22 mouse cellular contexts compared by ENCODE assay signal in genomic region chr11:79915696-79916349, GRCm38 (mm10). TPM values are rescaled to one million over a fixed set of nuclear protein-coding genes. Genes with fewer than 3 reads are reported as not detected.
A peak's percentile ranks its signal among the peaks of the same experiment; 100 is the strongest.
DNase-seq lines count a peak whose midpoint lies in the region; ATAC-seq lines count a peak whose summit lies in the region.
"Had no signal": no experiment of that assay in that cellular context is flagged by ENCODE, and none has a peak within 500 bp of the region (broad histone marks: within the 10 kb centered on the region; RNA-seq: fewer than 3 reads in every experiment).

No protein-coding gene starts in this region.

- ATAC-seq in hindbrain, embryonic 14.5 days (ENCODE audit: low FRiP score), result no peak
- ATAC-seq in hindbrain, embryonic 12.5 days (ENCODE audit: low FRiP score), result no peak
- no peak; the same call in 1 of the 2 replicates for ATAC-seq in midbrain, embryonic 14.5 days (ENCODE audit: low FRiP score, low TSS enrichment)
- no peak for ATAC-seq in midbrain, embryonic 11.5 days (ENCODE audit: low FRiP score)
- ATAC-seq: CD4-positive, CD25-positive, alpha-beta regulatory T cell, adult 4 months; intestine, embryonic 16.5 days; liver, embryonic 12.5 days had no signal

- H3K36me3 ChIP-seq in hindbrain, embryonic 14.5 days (replicated peaks; ENCODE audit: control insufficient read depth, insufficient read depth), result no peaks in the 10 kb centered on the region
- H3K36me3 ChIP-seq in hindbrain, embryonic 12.5 days, result no peaks in the 10 kb centered on the region
- H3K36me3 ChIP-seq in midbrain, embryonic 14.5 days (ENCODE audit: control insufficient read depth, insufficient read depth, low read length), result no peaks in the 10 kb centered on the region
- no peaks in the 10 kb centered on the region for H3K36me3 ChIP-seq in midbrain, embryonic 11.5 days (ENCODE audit: control insufficient read depth, insufficient read depth, low read length)
- H3K36me3 ChIP-seq: G1E; limb, embryonic 12.5 days; liver, embryonic 12.5 days; midbrain, embryonic 12.5 days; neural tube, embryonic 15.5 days had no signal

- 19% methylated on average over 9 of the region's 9 CpGs for WGBS in hindbrain, embryonic 14.5 days
- 37% methylated on average over 9 of the region's 9 CpGs for WGBS in hindbrain, embryonic 12.5 days
- 24% methylated on average over 9 of the region's 9 CpGs for WGBS in midbrain, embryonic 14.5 days
- 51% methylated on average over 9 of the region's 9 CpGs for WGBS in midbrain, embryonic 11.5 days

- H3K4me3 ChIP-seq in hindbrain, embryonic 14.5 days (replicated peaks; ENCODE audit: low read length), result no peak overlapping the region
- H3K4me3 ChIP-seq in hindbrain, embryonic 12.5 days, result no peak overlapping the region
- H3K4me3 ChIP-seq in midbrain, embryonic 14.5 days (replicated peaks; ENCODE audit: low read depth, low read length), result no peak overlapping the region
- no peak overlapping the region for H3K4me3 ChIP-seq in midbrain, embryonic 11.5 days (ENCODE audit: low read depth, low read length)
- H3K4me3 ChIP-seq: left cerebral cortex, adult 2 months; limb, embryonic 12.5 days; liver, embryonic 12.5 days; midbrain, embryonic 12.5 days; neural tube, embryonic 15.5 days had no signal

- no peak overlapping the region for H3K4me2 ChIP-seq in hindbrain, embryonic 14.5 days (replicated peaks)
- H3K4me2 ChIP-seq in hindbrain, embryonic 12.5 days (replicated peaks), result no peak overlapping the region
- no peak overlapping the region for H3K4me2 ChIP-seq in midbrain, embryonic 14.5 days (ENCODE audit: low read length)
- H3K4me2 ChIP-seq in midbrain, embryonic 11.5 days, result no peak overlapping the region
- H3K4me2 ChIP-seq: limb, embryonic 12.5 days; liver, embryonic 12.5 days; midbrain, embryonic 12.5 days; neural tube, embryonic 15.5 days had no signal

- DNase-seq in adrenal gland, postnatal 14 days, result peak; percentile 21
- DNase-seq in adrenal gland, adult 2 months, result no peak
- DNase-seq in hindbrain, embryonic 14.5 days (ENCODE audit: low spot score), result peak; percentile 44
- DNase-seq in midbrain, embryonic 14.5 days, result peak; percentile 55
- DNase-seq in midbrain, embryonic 11.5 days (ENCODE audit: low spot score, missing footprints), result no peak
- DNase-seq in lung, postnatal 4 days, result peak; percentile 26 to 35
- no peak for DNase-seq in gastrocnemius, postnatal 14 days
- DNase-seq: cerebellum, adult 9-10 months; gastrocnemius, postnatal 25 days; kidney, postnatal 4 days; layer of hippocampus, adult 9-11 months; right cerebral cortex, postnatal 25 days; thymus, postnatal 36 days had no signal

- no peak overlapping the region for H3K27ac ChIP-seq in hindbrain, embryonic 14.5 days
- H3K27ac ChIP-seq in hindbrain, embryonic 12.5 days, result no peak overlapping the region
- H3K27ac ChIP-seq in midbrain, embryonic 14.5 days (replicated peaks; ENCODE audit: low read depth, low read length), result no peak overlapping the region
- no peak overlapping the region for H3K27ac ChIP-seq in midbrain, embryonic 11.5 days (ENCODE audit: low read depth, low read length)
- H3K27ac ChIP-seq: left cerebral cortex, adult 2 months; limb, embryonic 12.5 days; liver, embryonic 12.5 days; midbrain, embryonic 12.5 days; neural tube, embryonic 15.5 days had no signal

- H3K9ac ChIP-seq in hindbrain, embryonic 14.5 days, result no peak overlapping the region
- no peak overlapping the region for H3K9ac ChIP-seq in hindbrain, embryonic 12.5 days
- no peak overlapping the region for H3K9ac ChIP-seq in midbrain, embryonic 14.5 days (replicated peaks; ENCODE audit: low read length)
- H3K9ac ChIP-seq in midbrain, embryonic 11.5 days (ENCODE audit: low read length), result no peak overlapping the region
- H3K9ac ChIP-seq: limb, embryonic 12.5 days; liver, embryonic 12.5 days; midbrain, embryonic 12.5 days; neural tube, embryonic 15.5 days had no signal

- intact Hi-C loops in gastrocnemius, postnatal 14 days (cut with DNase I; ENCODE audit: low total_unique reads), result loop anchor here (10.0 kb wide), 1 partner anchor 111 kb away; no protein-coding TSS in a partner anchor

- no peaks in the 10 kb centered on the region for H3K27me3 ChIP-seq in hindbrain, embryonic 14.5 days (ENCODE audit: control insufficient read depth, insufficient read depth, low read length)
- no peaks in the 10 kb centered on the region for H3K27me3 ChIP-seq in hindbrain, embryonic 12.5 days
- no peaks in the 10 kb centered on the region for H3K27me3 ChIP-seq in midbrain, embryonic 14.5 days (ENCODE audit: control insufficient read depth, insufficient read depth, low read length)
- H3K27me3 ChIP-seq in midbrain, embryonic 11.5 days (ENCODE audit: control insufficient read depth, insufficient read depth, low read length), result no peaks in the 10 kb centered on the region
- H3K27me3 ChIP-seq: midbrain, embryonic 12.5 days; neural tube, embryonic 15.5 days had no signal

- no peaks in the 10 kb centered on the region for H3K4me1 ChIP-seq in hindbrain, embryonic 14.5 days (replicated peaks; ENCODE audit: control insufficient read depth, insufficient read depth, low read length)
- peaks cover 6% of the 10 kb centered on the region for H3K4me1 ChIP-seq in hindbrain, embryonic 12.5 days
- peaks cover 3% of the 10 kb centered on the region; the same call in 1 of the 2 replicates for H3K4me1 ChIP-seq in midbrain, embryonic 14.5 days (ENCODE audit: control insufficient read depth, insufficient read depth, low read length)
- H3K4me1 ChIP-seq in midbrain, embryonic 11.5 days (ENCODE audit: control insufficient read depth, insufficient read depth, low read length), result 0 out of 2 replicates have a peak, but pooled peaks cover 2% of the 10 kb centered on the region

- H3K9me3 ChIP-seq in hindbrain, embryonic 14.5 days (ENCODE audit: control insufficient read depth, low read length), result no peaks in the 10 kb centered on the region
- H3K9me3 ChIP-seq in hindbrain, embryonic 12.5 days (replicated peaks), result no peaks in the 10 kb centered on the region
- H3K9me3 ChIP-seq in midbrain, embryonic 14.5 days (ENCODE audit: control insufficient read depth, low read length), result no peaks in the 10 kb centered on the region
- no peaks in the 10 kb centered on the region for H3K9me3 ChIP-seq in midbrain, embryonic 11.5 days (ENCODE audit: control insufficient read depth, low read length)
- H3K9me3 ChIP-seq: G1E; limb, embryonic 12.5 days; liver, embryonic 12.5 days; midbrain, embryonic 12.5 days; neural tube, embryonic 15.5 days had no signal

RNA-seq across cellular contexts. Expression of gene Utp6, which starts 46.4 kb away (rescaled TPM):
- 36.8 and 37.0 TPM in 2 replicates for total RNA-seq in adrenal gland, postnatal 14 days (2021)
- total RNA-seq in adrenal gland, adult 2 months (2021), result 10 to 100 TPM; 41.8 to 43.0 TPM
- 1.8 and 2.1 TPM in 2 replicates for polyA plus RNA-seq in adrenal gland, adult 2 months (2012; rRNA removed)
- 45.2 and 50.1 TPM in 2 replicates for polyA plus RNA-seq in hindbrain, embryonic 14.5 days (2014; fragmentation: Nextera tagmentation; extraction: Ambion mirVana)
- polyA plus RNA-seq in hindbrain, embryonic 12.5 days (2016; fragmentation: Nextera tagmentation; extraction: Ambion mirVana), result 50.6 and 66.1 TPM in 2 replicates
- 32.9 and 51.9 TPM in 2 replicates for polyA plus RNA-seq in midbrain, embryonic 14.5 days (2014; fragmentation: Nextera tagmentation; extraction: Ambion mirVana)
- polyA plus RNA-seq in midbrain, embryonic 11.5 days (2014; fragmentation: Nextera tagmentation; extraction: Ambion mirVana), result 89.0 and 98.6 TPM in 2 replicates
- 10 to 100 TPM; 30.8 to 35.4 TPM for total RNA-seq in gastrocnemius, postnatal 14 days (2021)

Comparison
In these comparisons a context has a peak if more than half of its experiments do, and no peak if none do; other contexts are left out.
1. DNase-seq: peak in adrenal gland, postnatal 14 days (single experiment), hindbrain, embryonic 14.5 days (single experiment), midbrain, embryonic 14.5 days (single experiment) and lung, postnatal 4 days (2 of 2); none in adrenal gland, adult 2 months (single experiment), midbrain, embryonic 11.5 days (single experiment) and gastrocnemius, postnatal 14 days (single experiment).
2. RNA of gene Utp6, which starts 46.4 kb away (polyA plus RNA-seq): 89.0 to 98.6 TPM in midbrain, embryonic 11.5 days, 32.9 to 51.9 TPM in midbrain, embryonic 14.5 days, 50.6 to 66.1 TPM in hindbrain, embryonic 12.5 days and 45.2 to 50.1 TPM in hindbrain, embryonic 14.5 days; 1.8 to 2.1 TPM in adrenal gland, adult 2 months; every median in the first group is over 10 times any median in the second.